Comparison of ENCODE assay signal across 8 mouse cellular contexts in the genomic region with DNA sequence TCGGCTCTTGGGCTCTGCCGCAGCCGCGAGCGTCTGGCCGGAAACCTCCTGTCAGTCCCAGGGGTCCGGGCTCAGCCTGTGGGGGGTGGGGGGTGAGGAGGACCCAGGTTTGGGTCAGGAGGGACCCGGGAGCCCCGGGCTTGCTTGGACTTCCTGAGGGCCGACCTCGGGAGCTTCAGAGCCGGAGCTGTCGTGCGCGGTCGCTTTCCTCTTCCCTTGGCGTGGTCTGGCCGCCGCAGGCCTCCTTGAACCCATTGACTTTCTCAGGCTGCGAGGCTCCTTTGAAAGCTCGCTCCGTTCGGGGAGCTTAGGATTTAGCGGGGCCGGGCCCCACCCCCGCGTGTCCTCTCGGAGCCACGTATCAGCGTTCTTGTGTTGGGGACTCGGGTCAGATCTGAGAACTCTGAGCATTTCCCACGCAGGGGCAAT. TPM values are rescaled to one million over a fixed set of nuclear protein-coding genes. Genes with fewer than 3 reads are reported as not detected.
DNase-seq lines count a peak whose midpoint lies in the region; ATAC-seq and TF ChIP-seq lines count a peak whose summit lies in the region.

No protein-coding gene starts in this region.

- peak; percentile 14 for DNase-seq in gastrocnemius, adult 18-20 months (ENCODE audit: low spot score)
- DNase-seq in gastrocnemius, postnatal 10 days = no peak
- peak; percentile 41 for DNase-seq in 416B (ENCODE audit: low read depth)
- DNase-seq in adrenal gland, postnatal 36 days = peak; percentile 55 to 69
- DNase-seq in forelimb bud, embryonic 11.5 days (ENCODE audit: low read depth, low spot score) = peak; percentile 9
- peak; percentile 36 for DNase-seq in kidney, postnatal 0 days (ENCODE audit: low spot score)
- DNase-seq in spleen, postnatal 4 days (ENCODE audit: low spot score in 2 of 2) = peak; percentile 50 to 79

- H3K27ac ChIP-seq in kidney, postnatal 0 days = peak overlapping the region; percentile 97

- TF ChIP-seq CTCF in kidney, postnatal 0 days (IDR thresholded peaks at IDR 0.05; ENCODE audit: low read depth) = no peak

- no peaks in the 10 kb centered on the region for H3K27me3 ChIP-seq in kidney, postnatal 0 days (ENCODE audit: insufficient read depth, low read length)

- no peaks in the 10 kb centered on the region for H3K9me3 ChIP-seq in kidney, postnatal 0 days (replicated peaks; ENCODE audit: low read length)

- peak overlapping the region; percentile 93 for H3K9ac ChIP-seq in kidney, postnatal 0 days (ENCODE audit: low read depth, low read length)

- ATAC-seq in kidney, postnatal 0 days (replicated peaks; ENCODE audit: low FRiP score, low read depth) = peak; percentile 63; the same call in 1 of the 2 replicates
- peak; percentile 12 for ATAC-seq in megakaryocyte progenitor cell, adult 5-6 weeks (replicated peaks; ENCODE audit: poor library complexity)

- peak overlapping the region; percentile 83 for H3K4me2 ChIP-seq in kidney, postnatal 0 days (ENCODE audit: low read length)

- under 1% methylated on average over 32 of the region's 32 CpGs for WGBS in kidney, postnatal 0 days

- H3K36me3 ChIP-seq in kidney, postnatal 0 days (ENCODE audit: insufficient read depth, low read length) = no peaks in the 10 kb centered on the region

- H3K4me1 ChIP-seq in kidney, postnatal 0 days (replicated peaks; ENCODE audit: insufficient read depth, low read length) = peaks cover 7% of the 10 kb centered on the region; the same call in 1 of the 2 replicates

- peak overlapping the region; percentile 89 for H3K4me3 ChIP-seq in kidney, postnatal 0 days (replicated peaks; ENCODE audit: low read depth, low read length)

RNA-seq across cellular contexts. Expression of a gene that starts 0.7 kb away (rescaled TPM):
- 10 to 100 TPM; 28.2 to 37.0 TPM for total RNA-seq in gastrocnemius, adult 18-20 months (2021)
- total RNA-seq in gastrocnemius, postnatal 10 days (2021) = 10 to 100 TPM; 34.8 to 42.5 TPM
- 10 to 100 TPM; 86.6 to 96.0 TPM for total RNA-seq in adrenal gland, postnatal 36 days (2021)
- 36.0 and 38.2 TPM in 2 replicates for polyA plus RNA-seq in kidney, postnatal 0 days (2015; fragmentation: Nextera tagmentation; extraction: Ambion mirVana)
- total RNA-seq in megakaryocyte progenitor cell, adult 5-6 weeks (2015) = 87.8 and 95.1 TPM in 2 replicates
- 61.5 and 67.1 TPM in 2 replicates for total RNA-seq in megakaryocyte progenitor cell, adult 5-6 weeks (2017)

RNA-seq across cellular contexts. Expression of a gene that starts 41.5 kb away (rescaled TPM):
- 10 to 100 TPM; 21.8 to 23.4 TPM for total RNA-seq in gastrocnemius, adult 18-20 months (2021)
- total RNA-seq in gastrocnemius, postnatal 10 days (2021) = 10 to 100 TPM; 25.1 to 25.4 TPM
- 10 to 100 TPM; 39.2 to 50.2 TPM for total RNA-seq in adrenal gland, postnatal 36 days (2021)
- 4.5 and 4.8 TPM in 2 replicates for polyA plus RNA-seq in kidney, postnatal 0 days (2015; fragmentation: Nextera tagmentation; extraction: Ambion mirVana)
- 8.7 and 16.2 TPM in 2 replicates for total RNA-seq in megakaryocyte progenitor cell, adult 5-6 weeks (2015)
- total RNA-seq in megakaryocyte progenitor cell, adult 5-6 weeks (2017) = 13.7 and 14.7 TPM in 2 replicates
